In genomic region chr17:78603872-78604271, GRCm38 (mm10) we compare ENCODE assay signal across 8 mouse cellular contexts.
A peak's percentile ranks its signal among the peaks of the same experiment; 100 is the strongest.
DNase-seq lines count a peak whose midpoint lies in the region; ATAC-seq and TF ChIP-seq lines count a peak whose summit lies in the region.

No protein-coding gene starts in this region.

- no peak for ATAC-seq in liver, embryonic 12.5 days
- peak; percentile 66 for ATAC-seq in forebrain, postnatal 0 days
- peak; percentile 53; the same call in 1 of the 2 replicates for ATAC-seq in midbrain, embryonic 12.5 days (ENCODE audit: low FRiP score, low read depth)

- H3K4me2 ChIP-seq in liver, embryonic 12.5 days = no peak overlapping the region
- peak overlapping the region; percentile 18; the same call in 1 of the 2 replicates for H3K4me2 ChIP-seq in forebrain, postnatal 0 days (ENCODE audit: low read depth)
- no peak overlapping the region for H3K4me2 ChIP-seq in midbrain, embryonic 12.5 days (replicated peaks)

- no peaks in the 10 kb centered on the region for H3K36me3 ChIP-seq in liver, adult 2 months (ENCODE audit: control insufficient read depth, insufficient read depth, low read length)
- H3K36me3 ChIP-seq in liver, embryonic 12.5 days = no peaks in the 10 kb centered on the region
- no peaks in the 10 kb centered on the region for H3K36me3 ChIP-seq in forebrain, postnatal 0 days (ENCODE audit: insufficient read depth)
- no peaks in the 10 kb centered on the region for H3K36me3 ChIP-seq in hindbrain, embryonic 10.5 days
- no peaks in the 10 kb centered on the region for H3K36me3 ChIP-seq in midbrain, embryonic 12.5 days

- peaks cover 2% of the 10 kb centered on the region; the same call in 1 of the 2 replicates for H3K4me1 ChIP-seq in liver, adult 2 months (ENCODE audit: control insufficient read depth, insufficient read depth, low read length)
- no peaks in the 10 kb centered on the region for H3K4me1 ChIP-seq in liver, embryonic 12.5 days
- H3K4me1 ChIP-seq in forebrain, postnatal 0 days (ENCODE audit: insufficient read depth) = peaks cover 4% of the 10 kb centered on the region; the same call in 1 of the 2 replicates
- H3K4me1 ChIP-seq in hindbrain, embryonic 10.5 days (replicated peaks) = peaks cover 13% of the 10 kb centered on the region
- peaks cover 7% of the 10 kb centered on the region; the same call in 1 of the 2 replicates for H3K4me1 ChIP-seq in midbrain, embryonic 12.5 days

- H3K27ac ChIP-seq in liver, adult 2 months (replicated peaks; ENCODE audit: insufficient read depth, low read depth, low read length) = no peak overlapping the region
- no peak overlapping the region for H3K27ac ChIP-seq in liver, embryonic 12.5 days
- no peak overlapping the region for H3K27ac ChIP-seq in forebrain, postnatal 0 days (ENCODE audit: low read depth, low read length)
- H3K27ac ChIP-seq in hindbrain, embryonic 10.5 days = no peak overlapping the region
- H3K27ac ChIP-seq in midbrain, embryonic 12.5 days (replicated peaks) = no peak overlapping the region

- no peak overlapping the region for H3K9ac ChIP-seq in liver, adult 2 months (ENCODE audit: low read depth, low read length)
- H3K9ac ChIP-seq in liver, embryonic 12.5 days = no peak overlapping the region
- no peak overlapping the region for H3K9ac ChIP-seq in forebrain, postnatal 0 days
- H3K9ac ChIP-seq in midbrain, embryonic 12.5 days (replicated peaks) = no peak overlapping the region

- no peaks in the 10 kb centered on the region for H3K9me3 ChIP-seq in liver, embryonic 12.5 days (replicated peaks)
- no peaks in the 10 kb centered on the region for H3K9me3 ChIP-seq in forebrain, postnatal 0 days (ENCODE audit: low read length)
- H3K9me3 ChIP-seq in hindbrain, embryonic 10.5 days = no peaks in the 10 kb centered on the region
- H3K9me3 ChIP-seq in midbrain, embryonic 12.5 days = no peaks in the 10 kb centered on the region

- TF ChIP-seq POLR2A in liver, adult 2 months (IDR thresholded peaks at IDR 0.05; ENCODE audit: extremely low read depth, insufficient read depth, low read length) = no peak

- 24% methylated on average over 8 of the region's 8 CpGs for WGBS in liver, adult 2 months
- WGBS in liver, embryonic 12.5 days (ENCODE audit: insufficient replicate concordance) = 21% methylated on average over 8 of the region's 8 CpGs
- 32% methylated on average over 8 of the region's 8 CpGs for WGBS in forebrain, postnatal 0 days
- WGBS in hindbrain, embryonic 10.5 days = 47% methylated on average over 8 of the region's 8 CpGs
- 43% methylated on average over 8 of the region's 8 CpGs for WGBS in midbrain, embryonic 12.5 days

- H3K79me2 ChIP-seq in liver, adult 2 months (ENCODE audit: control insufficient read depth, insufficient read depth, low read length) = no peaks in the 10 kb centered on the region

- peak; percentile 55; the same call in 1 of the 2 replicates for TF ChIP-seq CTCF in liver, adult 2 months (IDR thresholded peaks at IDR 0.05; ENCODE audit: low read depth, low read length)
- TF ChIP-seq CTCF in forebrain, postnatal 0 days (IDR thresholded peaks at IDR 0.05; ENCODE audit: low read depth) = peak; percentile 90

- peak; percentile 39 for DNase-seq in liver, adult 2 months (ENCODE audit: extremely low read depth, low read depth, low spot score)
- DNase-seq in cerebellum, adult 8-10 months = peak; percentile 76
- peak; percentile 90 for DNase-seq in forebrain, postnatal 0 days
- peak; percentile 78 for DNase-seq in hindbrain, embryonic 10.5 days (ENCODE audit: low spot score)
- DNase-seq in layer of hippocampus, postnatal 14 days (ENCODE audit: low spot score in 2 of 2) = peak; percentile 89 to 93
- DNase-seq in spleen, postnatal 10 days (ENCODE audit: low spot score in 2 of 2) = peak; percentile 56 to 71

- no peak overlapping the region for H3K4me3 ChIP-seq in liver, adult 2 months (ENCODE audit: insufficient read depth, low read depth, low read length)
- H3K4me3 ChIP-seq in liver, embryonic 12.5 days = no peak overlapping the region
- H3K4me3 ChIP-seq in forebrain, postnatal 0 days (ENCODE audit: low read depth, low read length) = no peak overlapping the region
- no peak overlapping the region for H3K4me3 ChIP-seq in hindbrain, embryonic 10.5 days
- no peak overlapping the region for H3K4me3 ChIP-seq in midbrain, embryonic 12.5 days

- H3K27me3 ChIP-seq in liver, adult 2 months (ENCODE audit: control insufficient read depth, insufficient read depth, low read length) = no peaks in the 10 kb centered on the region
- H3K27me3 ChIP-seq in liver, embryonic 12.5 days (replicated peaks) = 0 out of 2 replicates have a peak, but pooled peaks cover 9% of the 10 kb centered on the region
- H3K27me3 ChIP-seq in forebrain, postnatal 0 days (ENCODE audit: insufficient read depth, low read length) = no peaks in the 10 kb centered on the region
- no peaks in the 10 kb centered on the region for H3K27me3 ChIP-seq in hindbrain, embryonic 10.5 days (ENCODE audit: insufficient read depth, poor library complexity, severe bottlenecking)
- H3K27me3 ChIP-seq in midbrain, embryonic 12.5 days = no peaks in the 10 kb centered on the region

Comparison
In these comparisons a context has a peak if more than half of its experiments do, and no peak if none do; other contexts are left out.
1. DNase-seq: peak in every context shown above with its lines; median percentile 91 in layer of hippocampus, postnatal 14 days; 90 in forebrain, postnatal 0 days; 78 in hindbrain, embryonic 10.5 days; 76 in cerebellum, adult 8-10 months; 64 in spleen, postnatal 10 days; 39 in liver, adult 2 months.